Mouse (Mus musculus) megakaryocyte-erythroid progenitor cell, adult 5 weeks (primary cell): Measurements from ENCODE around the gene Mxd4. TPM values are rescaled to one million over a fixed set of nuclear protein-coding genes. Genes with fewer than 3 reads are reported as not detected.

Experiments used
- polyA plus RNA-seq: library from polyadenylated mRNA; stranded (reverse); fragments of >175 nt; gene quantifications from 2 replicates; pipeline ENCODE4 v1.2.3, GENCODE M21; 2012

Mxd4 gene
- polyA plus RNA-seq: 45.3 and 63.5 TPM in 2 replicates

DNA sequence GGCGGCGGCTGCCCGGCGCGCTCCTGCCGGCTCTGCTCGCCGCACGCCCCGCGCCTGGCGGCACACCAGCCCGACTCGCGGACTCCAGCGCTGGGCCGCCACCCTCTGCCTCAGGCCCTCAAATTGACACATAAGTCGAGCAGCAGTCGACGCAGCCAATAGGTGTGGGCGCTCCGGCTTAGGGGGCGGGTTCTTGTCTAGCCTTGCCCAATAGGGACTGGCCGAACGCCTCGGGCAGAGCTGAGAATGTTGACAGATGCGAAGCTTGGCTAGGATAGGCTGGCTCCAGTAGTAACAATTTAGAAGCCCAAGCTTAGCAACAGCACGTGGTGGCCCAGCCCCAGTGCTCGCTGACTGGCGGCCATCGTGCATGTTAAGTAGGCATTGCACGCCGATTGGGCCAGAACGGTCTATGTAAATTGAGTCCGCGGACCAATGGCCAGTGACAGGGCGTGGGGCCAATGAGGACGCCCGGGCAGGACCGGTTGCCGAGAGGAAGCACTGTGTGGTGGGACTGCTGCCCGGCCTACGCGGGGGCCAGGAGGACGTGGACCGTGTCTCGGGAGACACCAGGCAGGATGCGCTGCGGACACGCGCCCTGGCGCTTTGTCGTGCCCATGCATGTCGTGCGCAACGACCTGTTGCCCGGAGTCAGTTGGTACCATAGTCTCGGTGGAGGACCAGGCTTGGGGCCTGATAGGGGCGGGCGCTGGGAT, at the start of gene Mxd4:
Mxd4 (minus strand) TSS at position 120 of the 716 bp plus-strand sequence.

GRCm38 (mm10) chr5:34168950-34169891, 18.3 kb downstream of the Mxd4 start, which contains the start of the genes Poln and Haus3:
Gene Poln (minus strand): TSS chr5:34169448.
Gene Haus3 (minus strand): TSS chr5:34169527.

Other genes with a start within 250 kb of the Mxd4 start
- 24.0 and 31.7 TPM in 2 replicates for gene Gm1673, start 204.3 kb downstream of the Mxd4 start, polyA plus RNA-seq
- gene Nat8l, start 191.7 kb downstream of the Mxd4 start, polyA plus RNA-seq: 5.5 and 6.4 TPM in 2 replicates
- 0.04 and 0.16 TPM in 2 replicates for gene Poln, start 18.3 kb downstream of the Mxd4 start, polyA plus RNA-seq
- 2.4 and 2.9 TPM in 2 replicates for gene Haus3, start 18.2 kb downstream of the Mxd4 start, polyA plus RNA-seq
- 0.10 and 0.26 TPM in 2 replicates for gene Zfyve28, start 100.7 kb upstream of the Mxd4 start, polyA plus RNA-seq
- not detected in 2 replicates for gene Cfap99, start 100.9 kb upstream of the Mxd4 start, polyA plus RNA-seq
- 33.3 and 33.4 TPM in 2 replicates for gene Rnf4, start 148.6 kb upstream of the Mxd4 start, polyA plus RNA-seq
- gene Fam193a, start 182.2 kb upstream of the Mxd4 start, polyA plus RNA-seq: 14.9 and 17.1 TPM in 2 replicates